Mouse (Mus musculus): ENCODE data around the gene Eif3l. TPM values are rescaled to one million over a fixed set of nuclear protein-coding genes. Genes with fewer than 3 reads are reported as not detected.

Gene Eif3l
- polyA plus RNA-seq, 1 experiment from 2014 or later: 241 TPM

GRCm38 (mm10) chr15:79140866-79141565, 66.0 kb downstream of the Eif3l start, which contains the start of the genes Polr2f and 1700088E04Rik:
Polr2f (plus strand) TSS chr15:79141009.
1700088E04Rik (minus strand) TSS chr15:79141253.
- ATAC-seq (ENCODE audit: insufficient number of reproducible peaks, insufficient read depth, low FRiP score, low TSS enrichment, low read depth): peak; percentile 82
- Histone ChIP-seq H3K4me2 (peak within 1 kb of the TSS; percentile 97), H3K9me3 (no peaks in the 10 kb centered on the region), H3K9ac (replicated peaks) (peak within 1 kb of the TSS; percentile 71), H3K36me3 (peaks cover 23% of the 10 kb centered on the region), H3K27ac (no peak within 1 kb of the TSS), H3K27me3 (no peaks in the 10 kb centered on the region), H3K4me1 (replicated peaks) (peaks cover 22% of the 10 kb centered on the region), H3K4me3 (replicated peaks) (peak within 1 kb of the TSS; percentile 80)
- under 1% methylated on average over 57 of the region's 57 CpGs for WGBS

- H3K27ac ChIP-seq: no peak overlapping the region
Observed at GRCm38 (mm10) chr15:79141566-79141917, 66.6 kb downstream of the Eif3l start.

GRCm38 (mm10) chr15:79143316-79143715, 68.3 kb downstream of the Eif3l start:
- Histone ChIP-seq H3K9ac (replicated peaks) (no peak overlapping the region), H3K4me3 (replicated peaks) (no peak overlapping the region), H3K4me1 (replicated peaks) (peaks cover 17% of the 10 kb centered on the region), H3K36me3 (peaks cover 44% of the 10 kb centered on the region), H3K27me3 (no peaks in the 10 kb centered on the region), H3K9me3 (no peaks in the 10 kb centered on the region), H3K27ac (no peak overlapping the region), H3K4me2 (no peak overlapping the region)
- ATAC-seq (ENCODE audit: insufficient number of reproducible peaks, insufficient read depth, low FRiP score, low TSS enrichment, low read depth): no peak
- WGBS: 83% methylated on average over 12 of the region's 12 CpGs

More at GRCm38 (mm10) chr15:79141566-79141917, 66.6 kb downstream of the Eif3l start:
- WGBS: 0% methylated on average over 7 of the region's 7 CpGs
- peaks cover 28% of the 10 kb centered on the region for H3K36me3 ChIP-seq
- H3K4me1 ChIP-seq (replicated peaks): peaks cover 17% of the 10 kb centered on the region
- no peak; the same call in 1 of the 2 replicates for ATAC-seq (ENCODE audit: insufficient number of reproducible peaks, insufficient read depth, low FRiP score, low TSS enrichment, low read depth)
- no peaks in the 10 kb centered on the region for H3K27me3 ChIP-seq
- H3K9ac ChIP-seq (replicated peaks): peak overlapping the region; percentile 71
- peak overlapping the region; percentile 80 for H3K4me3 ChIP-seq (replicated peaks)
- peak overlapping the region; percentile 97 for H3K4me2 ChIP-seq
- H3K9me3 ChIP-seq: no peaks in the 10 kb centered on the region

Other genes with a start within 250 kb of the Eif3l start
- 14.3 and 15.8 TPM in 2 replicates for gene Cdc42ep1, start 232.6 kb upstream of the Eif3l start, polyA plus RNA-seq (2016; fragmentation: Nextera tagmentation; extraction: Ambion mirVana)
- gene Lgals2, start 219.7 kb upstream of the Eif3l start, polyA plus RNA-seq (2016; fragmentation: Nextera tagmentation; extraction: Ambion mirVana): not detected in 2 replicates
- 45.9 and 47.4 TPM in 2 replicates for gene Gga1, start 198.0 kb upstream of the Eif3l start, polyA plus RNA-seq (2016; fragmentation: Nextera tagmentation; extraction: Ambion mirVana)
- gene Gm49510, start 175.5 kb upstream of the Eif3l start, polyA plus RNA-seq (2016; fragmentation: Nextera tagmentation; extraction: Ambion mirVana): 0.16 and 0.41 TPM in 2 replicates
- gene Sh3bp1, start 175.4 kb upstream of the Eif3l start, polyA plus RNA-seq (2016; fragmentation: Nextera tagmentation; extraction: Ambion mirVana): 37.0 and 40.3 TPM in 2 replicates
- 36.5 and 36.8 TPM in 2 replicates for gene Pdxp, start 161.3 kb upstream of the Eif3l start, polyA plus RNA-seq (2016; fragmentation: Nextera tagmentation; extraction: Ambion mirVana)
- gene Lgals1, start 148.5 kb upstream of the Eif3l start, polyA plus RNA-seq (2016; fragmentation: Nextera tagmentation; extraction: Ambion mirVana): 922 and 966 TPM in 2 replicates
- gene Nol12, start 140.2 kb upstream of the Eif3l start, polyA plus RNA-seq (2016; fragmentation: Nextera tagmentation; extraction: Ambion mirVana): 61.1 and 61.6 TPM in 2 replicates
- gene Triobp, start 127.5 kb upstream of the Eif3l start, polyA plus RNA-seq (2016; fragmentation: Nextera tagmentation; extraction: Ambion mirVana): 37.9 and 42.2 TPM in 2 replicates
- 677 and 728 TPM in 2 replicates for gene H1f0, start 46.7 kb upstream of the Eif3l start, polyA plus RNA-seq (2016; fragmentation: Nextera tagmentation; extraction: Ambion mirVana)
- gene Galr3, start 33.3 kb upstream of the Eif3l start, polyA plus RNA-seq (2016; fragmentation: Nextera tagmentation; extraction: Ambion mirVana): 0.18 TPM in 1 of 2 replicates, not detected in the other
- gene Ankrd54, start 12.3 kb upstream of the Eif3l start, polyA plus RNA-seq (2016; fragmentation: Nextera tagmentation; extraction: Ambion mirVana): 63.7 and 67.1 TPM in 2 replicates
- 12.2 and 13.0 TPM in 2 replicates for gene Micall1, start 33.7 kb downstream of the Eif3l start, polyA plus RNA-seq (2016; fragmentation: Nextera tagmentation; extraction: Ambion mirVana)
- 353 and 382 TPM in 2 replicates for gene Polr2f, start 65.8 kb downstream of the Eif3l start, polyA plus RNA-seq (2016; fragmentation: Nextera tagmentation; extraction: Ambion mirVana)
- gene 1700088E04Rik, start 66.1 kb downstream of the Eif3l start, polyA plus RNA-seq (2016; fragmentation: Nextera tagmentation; extraction: Ambion mirVana): 4.1 and 8.4 TPM in 2 replicates
- 4.1 and 4.4 TPM in 2 replicates for gene Sox10, start 90.1 kb downstream of the Eif3l start, polyA plus RNA-seq (2016; fragmentation: Nextera tagmentation; extraction: Ambion mirVana)
- gene Pick1, start 154.0 kb downstream of the Eif3l start, polyA plus RNA-seq (2016; fragmentation: Nextera tagmentation; extraction: Ambion mirVana): 53.7 and 55.5 TPM in 2 replicates
- 0.68 and 0.76 TPM in 2 replicates for gene Gm49486, start 154.2 kb downstream of the Eif3l start, polyA plus RNA-seq (2016; fragmentation: Nextera tagmentation; extraction: Ambion mirVana)
- gene Slc16a8, start 179.6 kb downstream of the Eif3l start, polyA plus RNA-seq (2016; fragmentation: Nextera tagmentation; extraction: Ambion mirVana): 0.30 and 0.42 TPM in 2 replicates
- gene Baiap2l2, start 210.4 kb downstream of the Eif3l start, polyA plus RNA-seq (2016; fragmentation: Nextera tagmentation; extraction: Ambion mirVana): 8.6 and 10.0 TPM in 2 replicates